Mouse (Mus musculus): ENCODE data around the gene Mapk1ip1l. TPM values are rescaled to one million over a fixed set of nuclear protein-coding genes. Genes with fewer than 3 reads are reported as not detected.

The Mapk1ip1l gene
- total and polyA plus RNA-seq, 3 experiments: 33.8 to 159 (median 59.5) TPM

- Histone ChIP-seq H3K4me3 (ENCODE audit: control insufficient read depth in 1 of 2, insufficient read depth in 1 of 2, low read depth in 2 of 2, low read length in 2 of 2) (no peak overlapping the region), H3K36me3 (ENCODE audit: control insufficient read depth in 1 of 2, insufficient read depth in 2 of 2, low read length in 2 of 2) (peaks cover 3 to 22% of the 10 kb centered on the region in 2 experiments; a peak in 3 of 4 replicates), H3K27ac (ENCODE audit: control insufficient read depth, low read depth, low read length) (no peak overlapping the region), H3K9ac (ENCODE audit: control insufficient read depth, low read depth, low read length, poor library complexity, severe bottlenecking) (no peak overlapping the region), H3K4me1 (ENCODE audit: control insufficient read depth in 1 of 2, insufficient read depth in 2 of 2, low read length in 2 of 2) (peaks cover 5 to 12% of the 10 kb centered on the region in 2 experiments), H3K9me3 (replicated peaks; ENCODE audit: insufficient read depth, low read length) (no peaks in the 10 kb centered on the region), H3K27me3 (ENCODE audit: control insufficient read depth in 1 of 2, insufficient read depth in 2 of 2, low read length in 2 of 2) (no peaks in the 10 kb centered on the region), H3K79me2 (ENCODE audit: control insufficient read depth, insufficient read depth, low read length, poor library complexity) (peaks cover 12% of the 10 kb centered on the region)
- TF ChIP-seq BHLHE40 (IDR thresholded peaks at IDR 0.05; ENCODE audit: borderline replicate concordance, low read depth, low read length) (no peak), POLR2A (IDR thresholded peaks at IDR 0.05; ENCODE audit: control insufficient read depth in 1 of 2, insufficient read depth in 1 of 2, low read depth in 1 of 2, low read length in 2 of 2, poor library complexity in 1 of 2) (no peak), CHD1 (IDR thresholded peaks at IDR 0.05; ENCODE audit: low read depth, low read length) (no peak), KAT2A (conservative IDR thresholded peaks at IDR 0.05; ENCODE audit: low read depth, low read length) (no peak), USF1 (IDR thresholded peaks at IDR 0.05; ENCODE audit: low read depth, low read length) (no peak), E2F4 (IDR thresholded peaks at IDR 0.05; ENCODE audit: borderline replicate concordance, low read depth, low read length) (no peak), POLR2AphosphoS2 (IDR thresholded peaks at IDR 0.05; ENCODE audit: low read length) (no peak), NELFE (IDR thresholded peaks at IDR 0.05; ENCODE audit: low read depth, low read length) (no peak), SMC3 (IDR thresholded peaks at IDR 0.05; ENCODE audit: low read depth, low read length) (no peak), GABPA (IDR thresholded peaks at IDR 0.05; ENCODE audit: low read depth, low read length) (no peak), ZNF384 (IDR thresholded peaks at IDR 0.05; ENCODE audit: low read depth, low read length) (no peak), TBP (IDR thresholded peaks at IDR 0.05; ENCODE audit: low read depth, low read length) (no peak), POLR2AphosphoS5 (IDR thresholded peaks at IDR 0.05; ENCODE audit: borderline replicate concordance, low read depth, low read length) (no peak), ZMIZ1 (IDR thresholded peaks at IDR 0.05; ENCODE audit: low read depth, low read length) (no peak), RCOR1 (IDR thresholded peaks at IDR 0.05; ENCODE audit: low read depth, low read length) (no peak), MYC (IDR thresholded peaks at IDR 0.05; ENCODE audit: low read depth, low read length) (no peak), JUND (IDR thresholded peaks at IDR 0.05; ENCODE audit: low read depth, low read length) (no peak), TCF12 (IDR thresholded peaks at IDR 0.05; ENCODE audit: low read depth, low read length) (no peak), GATA1 (IDR thresholded peaks at IDR 0.05; ENCODE audit: low read depth, low read length) (no peak), MEF2A (IDR thresholded peaks at IDR 0.05; ENCODE audit: extremely low read depth, insufficient replicate concordance, low read depth, low read length, poor library complexity, severe bottlenecking) (no peak)
- no peak for DNase-seq (ENCODE audit: low read depth, low spot score)
Observed at GRCm38 (mm10) chr14:47294136-47294535, 3.9 kb upstream of the Mapk1ip1l start.

- peaks cover 5 to 12% of the 10 kb centered on the region in 2 experiments for H3K4me1 ChIP-seq (ENCODE audit: control insufficient read depth in 1 of 2, insufficient read depth in 2 of 2, low read length in 2 of 2)
- TF ChIP-seq E2F4 (IDR thresholded peaks at IDR 0.05; ENCODE audit: borderline replicate concordance, low read depth, low read length) (no peak), MAFK (IDR thresholded peaks at IDR 0.05; ENCODE audit: borderline replicate concordance, low read depth, low read length) (no peak), TCF12 (IDR thresholded peaks at IDR 0.05; ENCODE audit: low read depth, low read length) (no peak), POLR2AphosphoS2 (IDR thresholded peaks at IDR 0.05; ENCODE audit: low read length) (no peak), USF1 (IDR thresholded peaks at IDR 0.05; ENCODE audit: low read depth, low read length) (no peak), JUND (IDR thresholded peaks at IDR 0.05; ENCODE audit: low read depth, low read length) (no peak)
Observed at GRCm38 (mm10) chr14:47296232-47296631, 1.8 kb upstream of the Mapk1ip1l start.

More at GRCm38 (mm10) chr14:47296232-47296631, 1.8 kb upstream of the Mapk1ip1l start:
- no peaks in the 10 kb centered on the region for H3K27me3 ChIP-seq (ENCODE audit: control insufficient read depth in 1 of 2, insufficient read depth in 2 of 2, low read length in 2 of 2)
- no peak overlapping the region for H3K27ac ChIP-seq (ENCODE audit: control insufficient read depth, low read depth, low read length)
- no peak overlapping the region for H3K4me3 ChIP-seq (ENCODE audit: control insufficient read depth in 1 of 2, insufficient read depth in 1 of 2, low read depth in 2 of 2, low read length in 2 of 2)
- peaks cover 32% of the 10 kb centered on the region for H3K79me2 ChIP-seq (ENCODE audit: control insufficient read depth, insufficient read depth, low read length, poor library complexity)
- peaks cover 1 to 40% of the 10 kb centered on the region in 2 experiments; a peak in 2 of 4 replicates for H3K36me3 ChIP-seq (ENCODE audit: control insufficient read depth in 1 of 2, insufficient read depth in 2 of 2, low read length in 2 of 2)
- no peaks in the 10 kb centered on the region for H3K9me3 ChIP-seq (replicated peaks; ENCODE audit: insufficient read depth, low read length)
- no peak for DNase-seq (ENCODE audit: low read depth, low spot score)
- H3K9ac ChIP-seq (ENCODE audit: control insufficient read depth, low read depth, low read length, poor library complexity, severe bottlenecking): no peak overlapping the region
